Mouse (Mus musculus) T-helper 17 cell (primary cell): ENCODE data around the gene Pstpip1.

Source experiments
- in situ Hi-C, 2 experiments: fragments of 300-600 bp; cut with MboI, MseI; formaldehyde crosslinking; loops; 1 replicate in 1 of 2; 2 replicates in 1 of 2; pipeline ENCODE4 v1.15.1; 2025; ENCODE audit warnings: high pct_unique_total_duplicates in 2 of 2

Pstpip1 gene

DNA sequence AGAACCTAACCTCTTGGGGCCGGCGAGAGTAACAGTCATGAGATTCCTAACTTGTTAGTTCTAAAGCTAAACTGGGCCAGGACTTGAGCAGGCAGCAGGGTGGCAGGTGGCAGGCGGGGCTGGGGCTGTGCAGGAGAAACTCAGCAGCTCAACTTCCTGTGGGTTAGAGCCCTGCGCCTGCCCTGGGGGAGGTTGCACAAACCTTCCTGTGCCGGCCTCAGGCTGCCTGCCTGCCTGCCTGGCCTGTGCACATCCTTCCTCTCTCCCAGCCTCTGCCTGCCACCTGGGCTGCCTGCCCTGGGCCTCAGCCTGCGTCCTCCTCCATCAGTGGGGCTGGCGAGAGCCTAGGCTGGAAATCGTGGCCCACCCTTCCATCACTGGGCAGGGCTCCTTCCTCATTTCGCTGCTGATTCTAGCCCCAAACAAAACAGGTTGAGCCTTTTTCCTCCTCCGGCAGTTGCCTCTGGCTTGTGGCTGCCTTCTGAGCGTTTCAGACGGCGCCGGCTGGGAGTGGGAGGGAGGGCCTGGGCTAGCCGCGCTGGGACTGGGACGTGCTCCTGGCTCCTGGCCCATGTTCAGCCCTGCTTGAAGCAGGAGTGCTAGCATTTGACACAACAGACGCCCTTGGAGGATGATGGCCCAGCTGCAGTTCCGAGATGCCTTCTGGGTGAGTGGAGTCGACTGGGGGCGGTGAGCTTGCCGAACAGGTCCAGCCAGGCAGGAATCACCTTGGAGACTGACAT, at the start of gene Pstpip1:
Pstpip1 (plus strand) TSS at position 185 of the 743 bp plus-strand sequence.
- in situ Hi-C loops = loop anchor here (5.0 to 10.0 kb wide), 2 partner anchors 32 to 1355 kb away; partner anchors contain the start of gene Wdr61 (in 1 of the 2)

GRCm38 (mm10) chr9:56041372-56042180, 48.2 kb upstream of the Pstpip1 start, which contains the start of gene Rcn2:
Rcn2 (plus strand) TSS chr9:56041845.
- in situ Hi-C loops = no loop called here

- in situ Hi-C loops = no loop called here
Measured at GRCm38 (mm10) chr9:56042181-56042621, 47.6 kb upstream of the Pstpip1 start.

DNA sequence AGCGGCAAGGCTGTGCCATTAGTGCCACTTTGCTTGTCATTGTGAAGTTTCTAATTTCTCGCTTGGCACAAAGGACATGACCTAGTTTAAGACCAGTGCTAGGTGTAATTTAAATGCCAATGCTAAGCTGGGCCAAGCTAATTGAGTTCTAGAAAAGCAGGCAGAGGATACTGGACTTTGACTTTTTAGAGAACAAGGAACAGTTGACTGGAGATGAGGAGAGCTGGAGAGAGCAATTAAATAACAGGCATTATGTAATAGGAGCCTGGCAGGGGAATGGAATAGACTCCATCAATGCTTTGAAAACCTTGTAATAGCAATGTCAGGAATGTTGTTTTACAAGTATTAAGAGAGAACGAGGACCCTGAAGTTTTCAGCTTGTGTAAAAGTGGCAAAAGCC, 36.0 kb upstream of the Pstpip1 start:
- in situ Hi-C loops = no loop called here

DNA sequence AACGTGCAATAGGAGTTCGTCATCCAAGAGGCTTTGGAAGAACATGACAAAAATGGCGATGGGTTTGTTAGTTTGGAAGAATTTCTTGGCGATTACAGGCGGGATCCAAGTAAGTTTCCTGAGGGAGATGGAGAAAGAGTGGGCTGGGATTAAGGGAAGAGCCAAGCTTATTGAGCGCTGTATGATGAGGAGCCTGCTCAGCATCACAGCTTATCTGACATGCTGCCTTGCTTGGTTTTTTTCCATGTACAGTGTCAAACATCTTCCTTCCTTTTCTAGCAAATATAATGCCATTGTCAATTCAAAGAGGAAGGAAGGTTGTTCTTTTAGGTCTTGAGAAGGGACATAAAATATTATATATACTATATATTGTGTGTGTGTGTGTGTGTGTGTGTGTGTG, 33.6 kb upstream of the Pstpip1 start:
- in situ Hi-C loops = no loop called here

GRCm38 (mm10) chr9:56062336-56062735, 27.4 kb upstream of the Pstpip1 start:
- in situ Hi-C loops = no loop called here

- in situ Hi-C loops = no loop called here
Measured at GRCm38 (mm10) chr9:56065011-56065410, 24.8 kb upstream of the Pstpip1 start.

- in situ Hi-C loops = no loop called here
Measured at GRCm38 (mm10) chr9:56067964-56068363, 21.8 kb upstream of the Pstpip1 start.

DNA sequence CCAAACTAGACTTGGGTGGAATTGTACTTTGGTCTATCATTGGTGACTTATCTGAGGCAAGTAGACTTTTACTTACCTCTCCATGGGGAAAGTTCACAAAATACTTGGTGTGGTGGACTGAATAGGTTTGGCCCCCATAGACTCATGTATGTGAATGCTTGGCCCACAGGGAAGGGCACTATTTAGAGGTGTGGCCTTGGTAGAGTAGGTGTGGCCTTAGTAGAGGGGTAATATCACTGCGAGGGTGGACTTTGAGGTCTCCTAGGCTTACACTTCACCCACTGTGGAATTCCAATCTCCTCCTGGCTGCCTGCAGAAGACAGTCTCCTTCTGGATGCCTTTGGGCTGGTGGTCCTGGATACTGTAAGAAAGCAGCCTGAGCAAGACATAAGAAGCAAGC, 21.1 kb upstream of the Pstpip1 start:
- in situ Hi-C loops = no loop called here

DNA sequence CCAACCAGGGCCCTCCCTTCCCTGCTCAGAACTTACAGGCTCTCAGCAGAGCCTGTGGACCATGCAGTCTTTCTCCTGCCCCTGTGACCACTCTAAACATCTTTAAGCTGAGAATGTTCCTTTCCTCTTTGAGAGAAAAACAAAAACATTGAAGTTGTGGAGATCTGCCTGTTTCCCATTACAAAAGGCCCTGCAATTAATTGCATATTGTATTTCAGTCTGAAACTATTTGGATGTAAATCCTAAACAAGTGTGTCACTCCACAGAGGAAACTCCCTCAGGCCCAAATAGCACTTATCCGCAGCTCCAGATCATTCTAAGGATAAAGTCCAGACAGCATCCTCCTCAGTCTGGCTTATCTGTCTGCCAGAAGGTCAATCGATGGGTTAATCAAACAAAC, 16.9 kb upstream of the Pstpip1 start:
- in situ Hi-C loops = loop anchor here in 1 of 2 experiments (10.0 kb wide), 1 partner anchor 128 kb away; no protein-coding TSS in a partner anchor

DNA sequence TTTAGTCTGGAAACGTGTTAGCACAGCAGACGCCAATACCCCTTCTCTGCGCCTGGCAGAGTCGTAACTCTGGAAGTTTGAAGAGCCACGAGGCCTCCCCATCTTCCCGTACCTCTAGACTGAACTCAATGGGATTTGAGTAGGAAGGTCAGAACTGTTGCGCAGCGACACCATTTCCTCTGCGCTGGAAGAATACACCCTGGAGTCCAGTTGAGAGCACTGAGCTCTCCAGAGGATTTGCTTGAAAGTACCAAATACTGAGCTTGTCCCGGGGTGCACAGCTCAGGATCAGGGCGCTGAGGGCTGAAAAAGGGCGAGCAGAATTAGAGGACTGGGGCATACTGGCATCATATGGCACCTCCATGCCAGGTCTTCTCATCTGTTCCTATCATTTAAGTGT, 14.9 kb upstream of the Pstpip1 start:
- in situ Hi-C loops = loop anchor here in 1 of 2 experiments (10.0 kb wide), 1 partner anchor 130 kb away; no protein-coding TSS in a partner anchor

DNA sequence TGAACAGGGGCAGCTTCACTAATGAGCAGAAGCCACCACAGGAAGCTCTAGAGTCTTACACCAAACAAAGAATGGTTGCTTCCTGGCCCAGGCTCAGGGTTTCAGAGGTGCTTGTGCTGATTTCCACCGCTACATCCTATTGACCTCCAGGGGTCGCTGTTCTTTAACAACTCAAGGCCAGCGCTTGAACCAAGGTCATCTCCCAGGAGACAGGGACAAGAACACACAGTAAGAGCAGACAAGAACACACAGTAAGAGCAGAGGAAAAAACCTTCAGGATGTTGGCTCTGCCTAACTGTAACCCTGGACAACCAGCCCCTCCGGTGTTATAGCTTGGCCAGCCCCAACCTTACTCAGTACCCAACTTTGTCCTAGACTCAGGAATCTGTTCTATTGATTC, 14.5 kb upstream of the Pstpip1 start:
- in situ Hi-C loops = loop anchor here in 1 of 2 experiments (10.0 kb wide), 1 partner anchor 130 kb away; no protein-coding TSS in a partner anchor

GRCm38 (mm10) chr9:56075901-56076620, 13.7 kb upstream of the Pstpip1 start:
- in situ Hi-C loops = loop anchor here in 1 of 2 experiments (10.0 kb wide), 1 partner anchor 131 kb away; no protein-coding TSS in a partner anchor

GRCm38 (mm10) chr9:56079587-56079986, 10.2 kb upstream of the Pstpip1 start:
- in situ Hi-C loops = loop anchor here in 1 of 2 experiments (10.0 kb wide), 1 partner anchor 135 kb away; no protein-coding TSS in a partner anchor

GRCm38 (mm10) chr9:56086524-56086923, 3.2 kb upstream of the Pstpip1 start:
- in situ Hi-C loops = loop anchor here in 1 of 2 experiments (5.0 kb wide), 1 partner anchor 36 kb away; no protein-coding TSS in a partner anchor

GRCm38 (mm10) chr9:56090546-56091225, 924 bp downstream of the Pstpip1 start:
- in situ Hi-C loops = loop anchor here in 1 of 2 experiments (10.0 kb wide), 1 partner anchor 1356 kb away; the partner anchor contains the start of gene Wdr61

DNA sequence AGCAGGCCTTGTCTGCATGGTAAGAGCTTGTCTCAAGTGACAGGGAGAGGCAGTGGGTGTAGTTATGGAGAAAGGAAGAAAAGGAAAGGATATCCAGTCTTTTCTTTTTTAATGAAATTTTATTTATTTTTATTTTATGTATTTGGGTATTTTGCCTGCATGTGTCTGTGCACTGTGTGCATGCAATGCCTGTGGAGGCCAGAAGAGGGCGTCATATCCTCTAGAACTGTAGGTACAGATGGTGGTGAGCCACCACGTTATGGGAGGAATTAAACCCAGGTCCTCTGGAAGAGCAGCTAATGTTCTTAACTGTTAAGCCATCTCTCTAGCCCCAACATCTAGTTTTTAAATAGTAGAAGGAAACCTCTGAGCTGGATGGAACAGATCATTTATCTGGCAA, 2.3 kb downstream of the Pstpip1 start:
- in situ Hi-C loops = loop anchor here in 1 of 2 experiments (10.0 kb wide), 1 partner anchor 1357 kb away; the partner anchor contains the start of gene Wdr61

- in situ Hi-C loops = loop anchor here in 1 of 2 experiments (10.0 kb wide), 1 partner anchor 1363 kb away; the partner anchor contains the start of gene Wdr61
Measured at GRCm38 (mm10) chr9:56097584-56098298, 8.0 kb downstream of the Pstpip1 start.

DNA sequence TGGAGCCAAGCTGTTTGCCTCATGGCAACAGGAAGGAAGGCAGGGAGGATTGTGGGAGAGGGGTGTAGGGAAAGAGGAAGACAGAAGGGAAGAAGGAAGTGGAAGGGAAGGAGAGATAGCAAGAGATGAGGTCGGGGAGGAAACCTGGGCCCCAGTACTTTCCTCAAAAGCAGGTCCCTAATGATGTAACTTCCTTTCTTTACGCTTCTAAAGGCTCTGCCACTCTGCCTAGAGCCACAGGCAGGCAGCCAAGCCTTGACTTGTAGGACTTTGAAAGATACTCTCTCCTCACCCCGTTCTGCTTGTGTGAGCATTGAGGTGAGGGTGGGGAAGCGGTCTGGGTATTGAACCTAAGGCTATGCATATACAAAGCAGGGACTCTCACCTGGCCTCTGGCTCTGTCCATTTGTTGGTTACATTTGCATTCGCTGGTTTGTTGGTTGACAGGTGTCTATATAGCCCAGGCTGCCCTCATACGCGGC, 10.3 kb downstream of the Pstpip1 start:
- in situ Hi-C loops = loop anchor here in 1 of 2 experiments (10.0 kb wide), 1 partner anchor 1875 kb away; no protein-coding TSS in a partner anchor
